Mouse (Mus musculus) subcutaneous adipose tissue, adult 2 months (tissue): ENCODE measurements around the gene 4930583I09Rik. TPM values are rescaled to one million over a fixed set of nuclear protein-coding genes. Genes with fewer than 3 reads are reported as not detected.

ENCODE experiments used
- polyA plus RNA-seq: library from polyadenylated mRNA; depleted of rRNA; stranded (reverse); fragments of >200 nt; gene quantifications from 2 replicates; pipeline ENCODE4 v1.2.3, GENCODE M21; 2012; ENCODE audit warnings: low replicate concordance; rRNA removed

4930583I09Rik gene
- polyA plus RNA-seq = not detected in 2 replicates

GRCm38 (mm10) chr17:64835928-64836327 is at the start of gene 4930583I09Rik:
TSS of gene 4930583I09Rik (minus strand) at chr17:64836071.

Other genes starting within 250 kb of the 4930583I09Rik start
- gene Man2a1, start 235.3 kb downstream of the 4930583I09Rik start, polyA plus RNA-seq = 17.2 and 23.2 TPM in 2 replicates